Mouse (Mus musculus) cerebellum, adult 2 months (tissue): ENCODE results near the gene Atoh8. TPM values are rescaled to one million over a fixed set of nuclear protein-coding genes. Genes with fewer than 3 reads are reported as not detected.

Source experiments
- DNase-seq, 2 experiments: peaks; one replicate each; pipeline ENCODE4 v3.0.0; 2021
- H3K27ac ChIP-seq: fragments of 200-500 bp; 2 replicates; pipeline ENCODE4 v1.5.1; 2012; ENCODE audit warnings: low read length, control low read depth, inconsistent platforms; ENCODE audit not compliant: insufficient read depth
- H3K27me3 ChIP-seq: fragments of 200-500 bp; 2 replicates; pipeline ENCODE4 v1.6.1; 2012; ENCODE audit warnings: inconsistent platforms, mild to moderate bottlenecking, low read length, moderate library complexity; ENCODE audit not compliant: control insufficient read depth, insufficient read depth
- H3K4me1 ChIP-seq: fragments of 200-500 bp; 2 replicates; pipeline ENCODE4 v1.6.1; 2011; ENCODE audit warnings: low read length; ENCODE audit not compliant: control insufficient read depth, insufficient read depth
- H3K4me3 ChIP-seq: fragments of 200-500 bp; replicated peaks from 2 replicates; pipeline ENCODE3; 2011; ENCODE audit warnings: mild to moderate bottlenecking, low read depth, low read length, control low read depth; ENCODE audit not compliant: insufficient read depth
- CTCF ChIP-seq: fragments of 200-500 bp; IDR thresholded peaks from 2 replicates; pipeline ENCODE4 v1.5.1; 2011; ENCODE audit warnings: low read depth, mild to moderate bottlenecking, control low read depth, low read length, moderate library complexity, borderline replicate concordance; ENCODE audit not compliant: insufficient read depth
- POLR2A ChIP-seq: fragments of 200-500 bp; IDR thresholded peaks from 2 replicates; pipeline ENCODE4 v1.6.1; 2011; ENCODE audit warnings: low read length, control low read depth, borderline replicate concordance; ENCODE audit not compliant: insufficient read depth
- WGBS: fragments of 180-500 bp; shearing (Covaris S2); methylation state at CpG from one replicate; pipeline ENCODE4 v1.1.7; 2018; 5-methylcytosine and 5-hydroxymethylcytosine counted together
- polyA plus RNA-seq: library from polyadenylated mRNA; depleted of rRNA; stranded (reverse); fragments of >200 nt; gene quantifications from 2 replicates; pipeline ENCODE4 v1.2.3, GENCODE M21; 2012; rRNA removed

The Atoh8 gene
- polyA plus RNA-seq, 1 experiment: 4.4 TPM

DNA sequence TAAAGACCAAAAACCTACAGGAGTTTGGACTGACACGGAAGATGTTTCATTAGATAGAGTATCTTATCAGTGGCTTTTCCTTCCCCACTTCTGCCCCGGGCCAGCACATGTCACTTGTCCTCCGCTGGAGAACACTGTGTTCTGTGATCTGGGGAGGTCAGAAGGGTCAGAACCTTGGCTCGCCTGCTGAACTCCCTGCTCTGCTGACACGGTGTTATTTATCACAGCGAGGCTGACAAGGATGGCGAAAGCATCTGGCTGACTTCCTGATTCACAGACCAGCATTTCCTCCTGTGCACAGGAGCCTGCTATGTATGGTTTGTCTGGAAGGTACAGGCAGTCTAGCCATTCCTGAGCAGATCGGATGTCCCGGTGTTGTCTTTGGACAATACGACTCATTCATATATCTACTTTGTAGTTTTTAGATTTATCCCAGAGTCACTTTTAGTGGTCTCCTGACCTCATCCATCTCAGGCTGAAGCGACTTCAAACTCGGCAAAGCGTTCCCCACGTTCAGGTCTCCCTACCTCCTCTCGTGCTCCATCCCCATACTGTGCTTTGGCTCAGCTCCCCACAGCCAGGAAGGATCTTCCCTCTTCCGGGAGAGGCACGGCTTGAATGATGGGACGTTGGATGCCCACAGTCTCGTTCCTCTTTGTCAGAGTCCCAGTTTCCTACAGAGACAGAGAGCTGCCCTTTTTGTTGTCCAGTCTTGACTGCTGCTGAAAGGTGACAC lies 73.1 kb downstream of the Atoh8 start:
- WGBS: 40% methylated on average over 19 of the region's 19 CpGs
- Histone ChIP-seq H3K27ac (no peak overlapping the region), H3K4me1 (peaks cover 6% of the 10 kb centered on the region), H3K4me3 (no peak overlapping the region), H3K27me3 (no peaks in the 10 kb centered on the region)
- no peak for DNase-seq
- TF ChIP-seq POLR2A (no peak), CTCF (no peak)

GRCm38 (mm10) chr6:72161751-72162150 lies 73.6 kb downstream of the Atoh8 start:
- TF ChIP-seq POLR2A (no peak), CTCF (no peak)
- no peak for DNase-seq
- WGBS: 88% methylated on average over 5 of the region's 5 CpGs

GRCm38 (mm10) chr6:72160991-72161390 lies 74.4 kb downstream of the Atoh8 start:
- Histone ChIP-seq H3K4me1 (peaks cover 6% of the 10 kb centered on the region), H3K4me3 (no peak overlapping the region), H3K27me3 (no peaks in the 10 kb centered on the region), H3K27ac (no peak overlapping the region)
- no peak for DNase-seq
- TF ChIP-seq CTCF (no peak), POLR2A (no peak)
- 82% methylated on average over 3 of the region's 3 CpGs for WGBS

More at GRCm38 (mm10) chr6:72161751-72162150, 73.6 kb downstream of the Atoh8 start:
- H3K4me3 ChIP-seq: no peak overlapping the region
- H3K27me3 ChIP-seq: no peaks in the 10 kb centered on the region
- no peak overlapping the region for H3K27ac ChIP-seq
- peaks cover 6% of the 10 kb centered on the region for H3K4me1 ChIP-seq

GRCm38 (mm10) chr6:72159861-72160395 lies 75.4 kb downstream of the Atoh8 start:
- TF ChIP-seq POLR2A: no peak
- no peak for TF ChIP-seq CTCF
- WGBS: 75% methylated on average over 10 of the region's 10 CpGs
- no peaks in the 10 kb centered on the region for H3K27me3 ChIP-seq
- peaks cover 6% of the 10 kb centered on the region for H3K4me1 ChIP-seq
- H3K27ac ChIP-seq: no peak overlapping the region
- H3K4me3 ChIP-seq: no peak overlapping the region
- no peak for DNase-seq

DNA sequence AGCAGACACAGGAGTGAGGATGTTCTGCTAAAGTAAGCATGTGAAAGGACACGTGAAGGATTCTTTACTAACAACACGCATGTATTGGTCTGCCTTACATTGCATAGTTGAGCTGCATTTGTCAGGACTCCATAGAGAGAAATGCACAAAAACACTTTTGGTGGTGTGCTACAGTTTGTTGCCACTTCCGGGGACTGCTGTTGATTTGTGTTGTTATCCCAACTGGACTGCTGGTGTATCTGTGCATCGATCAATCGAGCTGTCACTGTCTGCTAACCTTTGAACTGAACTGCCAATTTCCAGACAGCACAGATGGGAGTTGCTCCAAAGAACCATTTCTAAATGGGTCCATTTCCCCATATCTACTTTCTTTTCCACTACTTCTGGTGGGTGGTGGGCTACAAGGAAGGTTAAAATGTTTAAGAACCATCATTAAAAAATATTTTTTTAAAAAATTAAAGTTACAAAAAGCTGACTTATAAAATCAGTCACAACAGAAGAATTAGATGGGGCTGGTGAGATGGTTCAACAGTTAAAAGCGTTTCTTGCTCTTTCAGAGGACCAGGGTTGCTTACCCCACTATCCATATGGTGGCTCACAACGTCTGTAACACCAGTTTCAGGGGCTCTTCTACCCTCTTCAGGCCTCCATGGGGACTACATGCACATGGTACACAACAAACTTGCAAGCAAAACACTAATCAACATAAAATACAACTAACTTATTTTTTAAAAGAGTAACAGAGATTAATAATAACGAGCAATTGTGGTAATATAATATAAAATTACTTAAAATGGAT lies 76.2 kb downstream of the Atoh8 start:
- 81% methylated on average over 8 of the region's 8 CpGs for WGBS
- Histone ChIP-seq H3K4me1 (peaks cover 9% of the 10 kb centered on the region), H3K27me3 (no peaks in the 10 kb centered on the region), H3K27ac (no peak overlapping the region), H3K4me3 (no peak overlapping the region)
- TF ChIP-seq CTCF (0 out of 2 replicates have a peak, but pooled peaks have one; percentile 8), POLR2A (no peak)
- DNase-seq: no peak

Other genes starting within 250 kb of the Atoh8 start
- 129 TPM in 2 replicates for gene St3gal5, start 138.0 kb downstream of the Atoh8 start, polyA plus RNA-seq
- gene Sftpb, start 69.0 kb upstream of the Atoh8 start, polyA plus RNA-seq: not detected in 2 replicates
- gene Usp39, start 109.6 kb upstream of the Atoh8 start, polyA plus RNA-seq: 31.5 and 33.3 TPM in 2 replicates
- 25.1 and 26.1 TPM in 2 replicates for gene 0610030E20Rik, start 111.7 kb upstream of the Atoh8 start, polyA plus RNA-seq
- gene Tmem150a, start 119.9 kb upstream of the Atoh8 start, polyA plus RNA-seq: 19.5 and 19.8 TPM in 2 replicates
- 92.1 and 95.8 TPM in 2 replicates for gene Rnf181, start 131.4 kb upstream of the Atoh8 start, polyA plus RNA-seq
- 10.6 and 11.9 TPM in 2 replicates for gene Vamp5, start 144.9 kb upstream of the Atoh8 start, polyA plus RNA-seq
- 57.0 and 62.2 TPM in 2 replicates for gene Vamp8, start 155.1 kb upstream of the Atoh8 start, polyA plus RNA-seq
- gene Ggcx, start 178.7 kb upstream of the Atoh8 start, polyA plus RNA-seq: 22.9 and 23.5 TPM in 2 replicates
- gene Mat2a, start 204.0 kb upstream of the Atoh8 start, polyA plus RNA-seq: 187 and 200 TPM in 2 replicates